Mouse (Mus musculus) spleen, adult 2 months (tissue): ENCODE measurements around the gene Mrap2. TPM values are rescaled to one million over a fixed set of nuclear protein-coding genes. Genes with fewer than 3 reads are reported as not detected.
"Not testable (repeated sequence)": the region's sequence is repeated elsewhere in the genome, so short reads cannot be mapped to it uniquely, and the experiment has no call there.

Source experiments
- DNase-seq, 2 experiments: peaks; one replicate each; pipeline versions ENCODE4 v3.0.0 to v3.0.0-alpha.2; 2012 to 2021; ENCODE audit warnings: low spot score in 2 of 2, low read depth in 1 of 2
- H3K27ac ChIP-seq: fragments of 200-500 bp; 2 replicates; pipeline ENCODE4 v1.5.1; 2012; ENCODE audit warnings: low read length, inconsistent platforms; ENCODE audit not compliant: insufficient read depth
- H3K27me3 ChIP-seq: fragments of 200-500 bp; 2 replicates; pipeline ENCODE4 v1.6.1; 2012; ENCODE audit warnings: mild to moderate bottlenecking, moderate library complexity, low read length, inconsistent platforms; ENCODE audit not compliant: control insufficient read depth, insufficient read depth
- H3K36me3 ChIP-seq: fragments of 200-500 bp; 2 replicates; pipeline ENCODE4 v1.6.1; 2012; ENCODE audit warnings: mild to moderate bottlenecking, low read length, inconsistent platforms; ENCODE audit not compliant: control insufficient read depth, insufficient read depth
- H3K4me1 ChIP-seq: fragments of 200-500 bp; 2 replicates; pipeline ENCODE4 v1.6.1; 2011; ENCODE audit warnings: inconsistent platforms; ENCODE audit not compliant: control insufficient read depth, insufficient read depth, insufficient read length
- H3K4me3 ChIP-seq: fragments of 200-500 bp; 2 replicates; pipeline ENCODE4 v1.5.1; 2011; ENCODE audit warnings: mild to moderate bottlenecking, inconsistent platforms; ENCODE audit not compliant: insufficient read depth, insufficient read length; ENCODE audit errors: extremely low read depth
- CTCF ChIP-seq: fragments of 200-500 bp; IDR thresholded peaks from 2 replicates; pipeline ENCODE4 v1.5.1; 2011; ENCODE audit warnings: mild to moderate bottlenecking, inconsistent platforms; ENCODE audit not compliant: insufficient read depth, insufficient read length, insufficient replicate concordance; ENCODE audit errors: extremely low read depth
- POLR2A ChIP-seq: fragments of 200-500 bp; IDR thresholded peaks from 2 replicates; pipeline ENCODE4 v1.6.1; 2011; ENCODE audit warnings: low read depth, low read length, inconsistent platforms
- WGBS: fragments of 180-500 bp; shearing (Covaris S2); methylation state at CpG from one replicate; pipeline ENCODE4 v1.1.7; 2018; 5-methylcytosine and 5-hydroxymethylcytosine counted together
- polyA plus RNA-seq: library from polyadenylated mRNA; depleted of rRNA; stranded (reverse); fragments of >200 nt; gene quantifications from 2 replicates; pipeline ENCODE4 v1.2.3, GENCODE M21; 2012; rRNA removed

Gene Mrap2
- polyA plus RNA-seq: not detected in 2 replicates

- peak in 1 of 2 experiments; percentile 10 for DNase-seq
- 4% methylated on average over 29 of the region's 29 CpGs for WGBS
- no peak within 1 kb of the TSS for H3K27ac ChIP-seq
- no peak for TF ChIP-seq CTCF
- no peak for TF ChIP-seq POLR2A
- 0 out of 2 replicates have a peak, but pooled peaks cover 3% of the 10 kb centered on the region for H3K27me3 ChIP-seq
- H3K36me3 ChIP-seq: no peaks in the 10 kb centered on the region
- no peak within 1 kb of the TSS for H3K4me3 ChIP-seq
- peaks cover 3% of the 10 kb centered on the region; the same call in 1 of the 2 replicates for H3K4me1 ChIP-seq
Observed at GRCm38 (mm10) chr9:87144106-87144505, at the start of gene Mrap2. Mrap2 (plus strand) TSS chr9:87144306.

GRCm38 (mm10) chr9:87097989-87098388 lies 46.1 kb upstream of the Mrap2 start:
- Histone ChIP-seq H3K27ac (no peak overlapping the region), H3K36me3 (no peaks in the 10 kb centered on the region), H3K27me3 (no peaks in the 10 kb centered on the region), H3K4me3 (no peak overlapping the region), H3K4me1 (no peaks in the 10 kb centered on the region)
- WGBS: 45% methylated on average over 2 of the region's 2 CpGs
- peak in 1 of 2 experiments; percentile 20 for DNase-seq
- TF ChIP-seq CTCF: 0 out of 2 replicates have a peak, but pooled peaks have one; percentile 23
- no peak for TF ChIP-seq POLR2A

GRCm38 (mm10) chr9:87115019-87115418 lies 29.1 kb upstream of the Mrap2 start:
- no peaks in the 10 kb centered on the region for H3K4me1 ChIP-seq
- 79% methylated on average over 5 of the region's 5 CpGs for WGBS
- H3K27ac ChIP-seq: no peak overlapping the region
- H3K27me3 ChIP-seq: no peaks in the 10 kb centered on the region
- no peak overlapping the region for H3K4me3 ChIP-seq
- H3K36me3 ChIP-seq: no peaks in the 10 kb centered on the region
- no peak for TF ChIP-seq CTCF
- no peak for TF ChIP-seq POLR2A
- DNase-seq: no peak

- H3K27me3 ChIP-seq: no peaks in the 10 kb centered on the region
- H3K36me3 ChIP-seq: no peaks in the 10 kb centered on the region
- no peak for TF ChIP-seq POLR2A
- TF ChIP-seq CTCF: no peak
- WGBS: 74% methylated on average over 6 of the region's 6 CpGs
- H3K4me3 ChIP-seq: no peak overlapping the region
- no peak overlapping the region for H3K27ac ChIP-seq
- DNase-seq: no peak
- no peaks in the 10 kb centered on the region for H3K4me1 ChIP-seq
Observed at GRCm38 (mm10) chr9:87115456-87115931, 28.6 kb upstream of the Mrap2 start.

GRCm38 (mm10) chr9:87115978-87116377 lies 28.1 kb upstream of the Mrap2 start:
- Histone ChIP-seq H3K27ac (no peak overlapping the region), H3K27me3 (no peaks in the 10 kb centered on the region), H3K4me3 (no peak overlapping the region), H3K36me3 (no peaks in the 10 kb centered on the region), H3K4me1 (no peaks in the 10 kb centered on the region)
- DNase-seq: no peak
- TF ChIP-seq POLR2A (no peak), CTCF (no peak)
- 50% methylated on average over 1 of the region's 1 CpGs for WGBS

GRCm38 (mm10) chr9:87118996-87119395 lies 25.1 kb upstream of the Mrap2 start:
- WGBS: 83% methylated on average over 3 of the region's 3 CpGs
- Histone ChIP-seq H3K36me3 (no peaks in the 10 kb centered on the region), H3K4me1 (no peaks in the 10 kb centered on the region), H3K4me3 (no peak overlapping the region), H3K27ac (no peak overlapping the region), H3K27me3 (no peaks in the 10 kb centered on the region)
- DNase-seq: no peak
- TF ChIP-seq CTCF (no peak), POLR2A (no peak)

GRCm38 (mm10) chr9:87121956-87122493 lies 22.1 kb upstream of the Mrap2 start:
- TF ChIP-seq CTCF: no peak
- no peak for TF ChIP-seq POLR2A
- Histone ChIP-seq H3K4me1 (no peaks in the 10 kb centered on the region), H3K36me3 (no peaks in the 10 kb centered on the region), H3K27ac (no peak overlapping the region), H3K27me3 (no peaks in the 10 kb centered on the region), H3K4me3 (no peak overlapping the region)
- 81% methylated on average over 9 of the region's 9 CpGs for WGBS
- DNase-seq: no peak

GRCm38 (mm10) chr9:87127046-87127445 lies 17.1 kb upstream of the Mrap2 start:
- H3K4me1 ChIP-seq, DNase-seq, H3K27me3 ChIP-seq, H3K27ac ChIP-seq, H3K36me3 ChIP-seq, H3K4me3 ChIP-seq: not testable (repeated sequence)
- WGBS: 72% methylated on average over 6 of the region's 6 CpGs
